Mouse (Mus musculus): Measurements from ENCODE around the gene Nkx2-2.

Gene Nkx2-2

GRCm38 (mm10) chr2:147193271-147194255, at the start of gene Nkx2-2:
Gene Nkx2-2 (minus strand): TSS chr2:147194243.
- DNase-seq (ENCODE audit: low read depth, low spot score): no peak

- no peak for DNase-seq (ENCODE audit: low read depth, low spot score)
Measured at GRCm38 (mm10) chr2:147235707-147236290, 41.8 kb upstream of the Nkx2-2 start.

GRCm38 (mm10) chr2:147231175-147231574, 37.1 kb upstream of the Nkx2-2 start:
- no peak for DNase-seq (ENCODE audit: low read depth, low spot score)

- no peak for DNase-seq (ENCODE audit: low read depth, low spot score)
Measured at GRCm38 (mm10) chr2:147205076-147205615, 11.1 kb upstream of the Nkx2-2 start.

GRCm38 (mm10) chr2:147194711-147195615, 920 bp upstream of the Nkx2-2 start:
- no peak for DNase-seq (ENCODE audit: low read depth, low spot score)

- DNase-seq (ENCODE audit: low read depth, low spot score): no peak
Measured at GRCm38 (mm10) chr2:147192731-147193130, 1.3 kb downstream of the Nkx2-2 start.

- DNase-seq (ENCODE audit: low read depth, low spot score): no peak
Measured at GRCm38 (mm10) chr2:147190316-147191021, 3.6 kb downstream of the Nkx2-2 start.

- DNase-seq (ENCODE audit: low read depth, low spot score): no peak
Measured at GRCm38 (mm10) chr2:147189546-147190315, 4.3 kb downstream of the Nkx2-2 start.

- DNase-seq (ENCODE audit: low read depth, low spot score): no peak
Measured at GRCm38 (mm10) chr2:147188871-147189545, 5.0 kb downstream of the Nkx2-2 start.

- DNase-seq (ENCODE audit: low read depth, low spot score): no peak
Measured at GRCm38 (mm10) chr2:147188074-147188700, 5.9 kb downstream of the Nkx2-2 start.

- DNase-seq (ENCODE audit: low read depth, low spot score): no peak
Measured at GRCm38 (mm10) chr2:147187061-147187870, 6.8 kb downstream of the Nkx2-2 start.

GRCm38 (mm10) chr2:147186261-147186681, 7.8 kb downstream of the Nkx2-2 start:
- DNase-seq (ENCODE audit: low read depth, low spot score): no peak

- no peak for DNase-seq (ENCODE audit: low read depth, low spot score)
Measured at GRCm38 (mm10) chr2:147185561-147185960, 8.5 kb downstream of the Nkx2-2 start.

GRCm38 (mm10) chr2:147184071-147184990, 9.7 kb downstream of the Nkx2-2 start:
- no peak for DNase-seq (ENCODE audit: low read depth, low spot score)

- no peak for DNase-seq (ENCODE audit: low read depth, low spot score)
Measured at GRCm38 (mm10) chr2:147183521-147183920, 10.5 kb downstream of the Nkx2-2 start.

- no peak for DNase-seq (ENCODE audit: low read depth, low spot score)
Measured at GRCm38 (mm10) chr2:147182709-147183260, 11.3 kb downstream of the Nkx2-2 start.
